Mouse (Mus musculus): ENCODE results near the gene Spint4. TPM values are rescaled to one million over a fixed set of nuclear protein-coding genes. Genes with fewer than 3 reads are reported as not detected.

The Spint4 gene
- polyA plus RNA-seq (2014; fragmentation: Nextera tagmentation; extraction: Ambion mirVana), result 1.1 and 1.4 TPM in 2 replicates

DNA sequence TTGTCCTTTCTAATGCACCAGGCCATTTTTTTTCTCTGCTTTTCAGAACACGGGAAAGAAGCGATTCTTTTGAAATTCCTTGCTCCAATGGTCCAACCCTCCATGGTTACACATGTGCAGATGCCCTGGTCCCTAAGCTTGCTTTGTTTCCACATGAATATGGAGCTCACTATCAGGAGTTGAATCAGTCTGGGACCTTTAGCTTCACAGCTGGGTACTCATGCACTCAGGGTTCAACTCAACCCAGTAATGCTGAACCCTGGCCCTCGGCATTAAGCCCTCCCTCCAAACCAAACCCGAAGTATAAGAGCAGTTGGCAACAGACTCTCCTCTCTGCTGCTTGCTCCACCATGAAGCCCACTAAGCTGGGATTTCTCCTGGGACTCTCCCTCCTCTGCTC, at the start of gene Spint4:
Gene Spint4, plus strand, starts transcription at position 301 of the 400 bp plus-strand sequence.
- Histone ChIP-seq H3K4me2 (replicated peaks; ENCODE audit: low read depth, low read length) (no peak within 1 kb of the TSS), H3K27ac (ENCODE audit: low read depth, low read length) (no peak within 1 kb of the TSS), H3K9me3 (ENCODE audit: control insufficient read depth, low read length) (no peaks in the 10 kb centered on the region), H3K36me3 (ENCODE audit: control insufficient read depth, insufficient read depth, low read length) (no peaks in the 10 kb centered on the region), H3K9ac (ENCODE audit: low read depth, low read length) (no peak within 1 kb of the TSS), H3K27me3 (ENCODE audit: control insufficient read depth, insufficient read depth, low read length) (no peaks in the 10 kb centered on the region), H3K4me3 (ENCODE audit: low read length) (no peak within 1 kb of the TSS), H3K4me1 (ENCODE audit: control insufficient read depth, insufficient read depth, low read length) (no peaks in the 10 kb centered on the region)
- no peak for ATAC-seq (ENCODE audit: low FRiP score, low TSS enrichment)
- WGBS, result 72% methylated on average over 4 of the region's 4 CpGs

DNA sequence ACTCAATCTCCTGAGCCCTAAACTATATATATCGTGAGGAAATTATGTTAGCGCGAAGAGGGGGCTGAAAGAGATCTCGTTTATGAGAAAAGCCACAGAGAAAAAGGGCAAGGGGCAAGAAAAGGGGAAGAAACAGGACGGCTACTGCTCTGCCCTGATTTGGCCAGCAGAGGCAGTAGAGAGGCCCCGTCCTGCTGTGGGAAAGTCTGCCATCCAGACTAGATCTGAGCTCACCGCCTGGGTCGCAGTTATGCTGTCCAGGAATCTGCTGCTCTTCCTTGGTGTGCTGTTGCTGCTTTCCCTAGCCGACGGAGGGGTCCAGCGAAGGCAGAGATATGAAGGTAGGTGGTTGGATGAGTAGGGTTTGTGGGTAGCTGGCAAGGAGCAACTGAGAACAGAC, 42.4 kb upstream of the Spint4 start, which contains the start of gene Wfdc10:
Gene Wfdc10, plus strand, starts transcription at position 189 of the 400 bp plus-strand sequence.
- WGBS, result 16% methylated on average over 11 of the region's 11 CpGs

DNA sequence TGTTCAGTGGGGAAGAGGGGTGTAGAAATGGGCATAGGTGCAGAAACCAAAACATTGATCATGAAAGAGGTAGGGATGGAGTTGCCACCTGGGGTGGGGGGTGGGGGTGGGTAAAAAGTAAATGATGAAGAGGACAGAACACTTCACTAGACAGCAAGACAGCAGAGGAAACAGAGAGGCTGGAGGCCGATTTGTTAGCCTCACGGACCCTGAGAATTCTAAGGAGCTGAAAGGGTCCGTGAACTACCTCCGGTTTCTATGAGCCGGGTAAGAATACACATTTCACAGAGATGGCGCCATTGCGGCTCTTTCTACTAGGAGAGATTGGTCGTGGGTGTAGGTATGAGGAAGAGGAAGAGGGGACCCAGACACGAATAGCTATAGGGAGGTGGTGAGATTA, 41.8 kb upstream of the Spint4 start, which contains the start of gene Wfdc9:
Gene Wfdc9, minus strand, starts transcription at position 101 of the 400 bp plus-strand sequence.
- H3K9ac ChIP-seq (ENCODE audit: low read depth, low read length), result no peak within 1 kb of the TSS
- H3K36me3 ChIP-seq (ENCODE audit: control insufficient read depth, insufficient read depth, low read length), result no peaks in the 10 kb centered on the region
- no peak within 1 kb of the TSS for H3K27ac ChIP-seq (ENCODE audit: low read depth, low read length)
- 87% methylated on average over 9 of the region's 9 CpGs for WGBS
- H3K9me3 ChIP-seq (ENCODE audit: control insufficient read depth, low read length), result no peaks in the 10 kb centered on the region
- H3K4me1 ChIP-seq (ENCODE audit: control insufficient read depth, insufficient read depth, low read length), result no peaks in the 10 kb centered on the region
- H3K4me2 ChIP-seq (replicated peaks; ENCODE audit: low read depth, low read length), result no peak within 1 kb of the TSS
- H3K27me3 ChIP-seq (ENCODE audit: control insufficient read depth, insufficient read depth, low read length), result no peaks in the 10 kb centered on the region; the same call in 1 of the 2 replicates
- ATAC-seq (ENCODE audit: low FRiP score, low TSS enrichment), result no peak
- H3K4me3 ChIP-seq (ENCODE audit: low read length), result no peak within 1 kb of the TSS

More for the DNA sequence above, 42.4 kb upstream of the Spint4 start, which contains the start of gene Wfdc10:
- H3K27me3 ChIP-seq (ENCODE audit: control insufficient read depth, insufficient read depth, low read length), result no peaks in the 10 kb centered on the region; the same call in 1 of the 2 replicates
- no peak within 1 kb of the TSS for H3K4me2 ChIP-seq (replicated peaks; ENCODE audit: low read depth, low read length)
- no peaks in the 10 kb centered on the region for H3K4me1 ChIP-seq (ENCODE audit: control insufficient read depth, insufficient read depth, low read length)
- no peak for ATAC-seq (ENCODE audit: low FRiP score, low TSS enrichment)
- H3K36me3 ChIP-seq (ENCODE audit: control insufficient read depth, insufficient read depth, low read length), result no peaks in the 10 kb centered on the region
- no peaks in the 10 kb centered on the region for H3K9me3 ChIP-seq (ENCODE audit: control insufficient read depth, low read length)
- no peak within 1 kb of the TSS for H3K9ac ChIP-seq (ENCODE audit: low read depth, low read length)
- no peak within 1 kb of the TSS for H3K4me3 ChIP-seq (ENCODE audit: low read length)
- no peak within 1 kb of the TSS for H3K27ac ChIP-seq (ENCODE audit: low read depth, low read length)

DNA sequence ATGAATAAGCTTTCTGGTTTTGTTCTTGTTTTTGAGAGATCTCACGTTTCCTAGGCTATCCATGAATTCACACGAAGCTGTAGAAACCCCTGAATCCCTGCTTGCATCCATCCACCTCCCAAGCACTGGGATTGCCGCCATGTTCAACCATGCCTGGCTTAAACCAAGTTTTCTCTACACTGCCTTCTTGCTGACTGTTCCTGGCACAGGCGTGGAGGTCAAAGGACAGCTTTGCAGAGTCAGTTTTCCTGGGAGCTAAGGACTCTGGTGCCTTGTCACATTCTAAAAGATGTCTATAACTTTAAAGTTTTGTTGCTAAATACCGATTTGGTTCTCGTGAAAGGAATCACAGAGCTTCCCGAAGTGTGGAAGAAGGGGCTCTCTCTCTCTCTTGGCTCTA, 33.5 kb upstream of the Spint4 start:
- Histone ChIP-seq H3K36me3 (ENCODE audit: control insufficient read depth, insufficient read depth, low read length) (no peaks in the 10 kb centered on the region), H3K27ac (ENCODE audit: low read depth, low read length) (no peak overlapping the region), H3K4me1 (ENCODE audit: control insufficient read depth, insufficient read depth, low read length) (no peaks in the 10 kb centered on the region), H3K4me2 (replicated peaks; ENCODE audit: low read depth, low read length) (no peak overlapping the region), H3K27me3 (ENCODE audit: control insufficient read depth, insufficient read depth, low read length) (no peaks in the 10 kb centered on the region), H3K9ac (ENCODE audit: low read depth, low read length) (no peak overlapping the region), H3K4me3 (ENCODE audit: low read length) (no peak overlapping the region), H3K9me3 (ENCODE audit: control insufficient read depth, low read length) (no peaks in the 10 kb centered on the region)
- ATAC-seq (ENCODE audit: low FRiP score, low TSS enrichment), result no peak
- 88% methylated on average over 7 of the region's 7 CpGs for WGBS

DNA sequence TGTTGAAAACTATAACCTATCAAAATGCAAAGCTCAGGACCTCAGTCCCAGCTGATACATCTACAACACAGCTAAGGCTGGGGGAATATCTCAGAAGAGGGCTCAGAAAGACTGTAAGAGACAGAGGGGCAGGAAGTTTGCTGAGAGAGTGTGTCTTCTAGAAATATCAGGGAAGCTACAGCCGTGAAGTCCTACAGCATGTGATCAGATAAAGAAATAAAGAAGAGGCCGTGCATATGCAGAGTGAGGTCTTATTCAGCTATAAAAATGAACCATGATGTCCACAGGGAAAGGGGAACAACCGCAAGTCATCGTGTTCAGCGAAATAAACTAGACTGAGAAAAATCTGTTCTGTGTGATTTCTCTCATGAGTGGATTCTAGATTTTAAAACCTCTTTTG, 28.0 kb upstream of the Spint4 start:
- H3K4me2 ChIP-seq (replicated peaks; ENCODE audit: low read depth, low read length), result no peak overlapping the region
- H3K27ac ChIP-seq (ENCODE audit: low read depth, low read length), result no peak overlapping the region
- ATAC-seq (ENCODE audit: low FRiP score, low TSS enrichment), result no peak
- H3K4me1 ChIP-seq (ENCODE audit: control insufficient read depth, insufficient read depth, low read length), result no peaks in the 10 kb centered on the region
- no peaks in the 10 kb centered on the region for H3K9me3 ChIP-seq (ENCODE audit: control insufficient read depth, low read length)
- H3K27me3 ChIP-seq (ENCODE audit: control insufficient read depth, insufficient read depth, low read length), result no peaks in the 10 kb centered on the region
- no peaks in the 10 kb centered on the region for H3K36me3 ChIP-seq (ENCODE audit: control insufficient read depth, insufficient read depth, low read length)
- WGBS, result 76% methylated on average over 5 of the region's 5 CpGs
- no peak overlapping the region for H3K9ac ChIP-seq (ENCODE audit: low read depth, low read length)
- no peak overlapping the region for H3K4me3 ChIP-seq (ENCODE audit: low read length)

DNA sequence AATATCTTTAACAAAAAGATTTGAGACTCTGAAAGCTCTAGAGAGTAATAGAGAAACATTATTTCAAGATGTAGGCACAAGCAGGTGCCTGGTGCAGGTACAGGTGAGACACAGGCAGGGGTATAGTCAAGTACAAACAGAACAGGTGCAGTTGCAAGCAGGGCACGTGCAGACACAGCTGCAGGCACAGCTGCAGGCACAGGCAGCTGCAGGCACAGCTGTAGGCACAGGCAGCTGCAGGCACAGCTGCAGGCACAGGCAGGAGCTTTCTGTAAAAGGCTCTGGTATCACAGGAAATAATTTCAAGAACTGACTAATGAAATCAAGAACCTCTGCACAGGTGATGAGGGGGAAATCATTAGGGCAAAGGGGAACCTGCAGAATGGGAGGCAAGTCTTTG, 27.4 kb upstream of the Spint4 start:
- 32% methylated on average over 1 of the region's 1 CpGs for WGBS
- no peak overlapping the region for H3K4me3 ChIP-seq (ENCODE audit: low read length)
- H3K9me3 ChIP-seq (ENCODE audit: control insufficient read depth, low read length), result no peaks in the 10 kb centered on the region
- no peaks in the 10 kb centered on the region for H3K4me1 ChIP-seq (ENCODE audit: control insufficient read depth, insufficient read depth, low read length)
- H3K36me3 ChIP-seq (ENCODE audit: control insufficient read depth, insufficient read depth, low read length), result no peaks in the 10 kb centered on the region
- H3K27ac ChIP-seq (ENCODE audit: low read depth, low read length), result no peak overlapping the region
- H3K4me2 ChIP-seq (replicated peaks; ENCODE audit: low read depth, low read length), result no peak overlapping the region
- no peak overlapping the region for H3K9ac ChIP-seq (ENCODE audit: low read depth, low read length)
- no peak for ATAC-seq (ENCODE audit: low FRiP score, low TSS enrichment)
- H3K27me3 ChIP-seq (ENCODE audit: control insufficient read depth, insufficient read depth, low read length), result no peaks in the 10 kb centered on the region

DNA sequence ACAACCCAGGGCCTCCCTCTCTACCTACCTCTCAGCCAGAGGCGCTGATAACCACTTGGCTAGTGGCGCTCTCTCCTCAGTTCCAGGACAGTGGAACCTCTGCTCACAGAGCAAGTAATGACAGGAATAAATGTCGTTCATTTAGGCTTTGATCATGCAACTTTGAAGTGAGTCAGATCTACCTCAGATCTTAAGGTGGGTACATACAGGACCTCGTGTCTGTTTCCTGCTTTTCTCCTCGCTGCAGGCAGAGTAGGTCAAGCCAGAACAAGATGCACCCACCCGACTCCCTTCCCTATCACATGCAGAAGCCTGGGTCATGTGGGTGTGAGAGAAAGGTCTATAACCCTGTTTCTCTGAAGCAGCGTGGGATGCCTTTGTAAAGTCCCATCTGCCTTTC, 24.3 kb upstream of the Spint4 start, which contains the start of gene Wfdc11:
Gene Wfdc11, minus strand, starts transcription at position 101 of the 400 bp plus-strand sequence.
- no peak for ATAC-seq (ENCODE audit: low FRiP score, low TSS enrichment)
- H3K36me3 ChIP-seq (ENCODE audit: control insufficient read depth, insufficient read depth, low read length), result no peaks in the 10 kb centered on the region
- no peaks in the 10 kb centered on the region for H3K9me3 ChIP-seq (ENCODE audit: control insufficient read depth, low read length)
- no peak within 1 kb of the TSS for H3K4me2 ChIP-seq (replicated peaks; ENCODE audit: low read depth, low read length)
- H3K4me1 ChIP-seq (ENCODE audit: control insufficient read depth, insufficient read depth, low read length), result peaks cover 5% of the 10 kb centered on the region
- H3K4me3 ChIP-seq (ENCODE audit: low read length), result no peak within 1 kb of the TSS
- WGBS, result 63% methylated on average over 7 of the region's 7 CpGs
- H3K27me3 ChIP-seq (ENCODE audit: control insufficient read depth, insufficient read depth, low read length), result no peaks in the 10 kb centered on the region
- H3K9ac ChIP-seq (ENCODE audit: low read depth, low read length), result no peak within 1 kb of the TSS
- H3K27ac ChIP-seq (ENCODE audit: low read depth, low read length), result no peak within 1 kb of the TSS

DNA sequence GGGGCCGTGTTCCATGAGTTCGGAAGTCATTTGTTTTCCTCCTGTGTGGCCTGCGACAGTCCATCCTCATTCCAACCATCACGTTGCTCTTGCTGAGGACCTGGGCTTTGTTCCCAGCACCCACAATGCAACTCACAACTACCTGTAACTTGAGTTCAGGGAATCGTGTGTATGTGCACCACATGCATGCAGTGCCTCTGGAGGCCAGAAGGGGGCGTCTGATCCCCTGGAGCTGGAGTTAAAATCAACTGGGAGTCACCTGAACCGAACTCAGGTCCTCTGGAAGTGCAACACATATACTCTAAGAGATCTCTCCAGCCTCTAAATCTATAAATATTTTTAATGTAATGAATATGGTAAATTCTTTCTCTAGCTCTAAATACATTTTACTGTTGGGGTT, 22.2 kb upstream of the Spint4 start:
- Histone ChIP-seq H3K36me3 (ENCODE audit: control insufficient read depth, insufficient read depth, low read length) (no peaks in the 10 kb centered on the region), H3K4me3 (ENCODE audit: low read length) (no peak overlapping the region), H3K4me1 (ENCODE audit: control insufficient read depth, insufficient read depth, low read length) (peaks cover 9% of the 10 kb centered on the region), H3K27ac (ENCODE audit: low read depth, low read length) (no peak overlapping the region), H3K27me3 (ENCODE audit: control insufficient read depth, insufficient read depth, low read length) (no peaks in the 10 kb centered on the region), H3K9ac (ENCODE audit: low read depth, low read length) (no peak overlapping the region), H3K4me2 (replicated peaks; ENCODE audit: low read depth, low read length) (no peak overlapping the region), H3K9me3 (ENCODE audit: control insufficient read depth, low read length) (no peaks in the 10 kb centered on the region)
- WGBS, result 80% methylated on average over 7 of the region's 7 CpGs
- no peak for ATAC-seq (ENCODE audit: low FRiP score, low TSS enrichment)

DNA sequence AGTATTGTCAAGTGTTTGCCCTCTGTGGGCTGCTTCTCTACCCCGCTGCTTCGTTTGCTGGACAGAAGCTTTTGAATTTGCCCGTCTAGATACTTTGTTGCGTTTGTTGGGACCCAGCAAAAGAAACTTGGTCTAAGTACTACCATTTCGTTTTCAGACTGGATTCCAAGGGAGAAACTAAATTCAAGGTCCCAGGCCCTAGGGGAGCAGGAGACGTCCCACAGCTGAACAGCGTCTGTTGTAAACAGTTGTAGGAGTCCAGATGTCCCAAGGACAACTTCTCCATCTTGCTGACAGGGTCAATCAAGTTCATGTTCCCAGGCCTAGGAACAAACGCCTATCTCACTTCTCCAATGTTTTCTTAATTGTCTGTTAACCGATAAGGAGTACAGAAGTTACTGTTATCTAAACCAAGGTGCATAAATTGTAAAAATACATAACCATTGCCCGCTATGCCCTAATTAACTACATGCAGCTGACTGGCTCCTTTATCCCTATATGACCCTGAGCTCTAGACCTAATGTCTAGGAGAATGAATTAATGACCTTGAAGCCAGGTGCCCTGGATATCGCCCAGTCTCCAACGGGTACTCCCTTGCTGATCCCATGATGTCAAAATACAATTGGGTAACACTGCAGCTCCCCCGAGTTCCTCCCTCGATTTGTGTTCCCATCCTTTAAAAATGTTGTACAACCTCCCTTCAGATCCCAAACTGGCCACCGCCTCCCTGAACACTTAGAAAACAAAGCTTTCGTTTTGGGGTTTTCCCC, 21.2 kb upstream of the Spint4 start:
- Histone ChIP-seq H3K9ac (ENCODE audit: low read depth, low read length) (no peak overlapping the region), H3K4me2 (replicated peaks; ENCODE audit: low read depth, low read length) (no peak overlapping the region), H3K9me3 (ENCODE audit: control insufficient read depth, low read length) (no peaks in the 10 kb centered on the region), H3K36me3 (ENCODE audit: control insufficient read depth, insufficient read depth, low read length) (no peaks in the 10 kb centered on the region), H3K4me1 (ENCODE audit: control insufficient read depth, insufficient read depth, low read length) (peaks cover 9% of the 10 kb centered on the region), H3K27me3 (ENCODE audit: control insufficient read depth, insufficient read depth, low read length) (no peaks in the 10 kb centered on the region), H3K4me3 (ENCODE audit: low read length) (no peak overlapping the region), H3K27ac (ENCODE audit: low read depth, low read length) (no peak overlapping the region)
- no peak for ATAC-seq (ENCODE audit: low FRiP score, low TSS enrichment)
- 63% methylated on average over 16 of the region's 16 CpGs for whole genome bisulfite sequencing
